Mouse (Mus musculus): ENCODE measurements around the gene Zfp69. TPM values are rescaled to one million over a fixed set of nuclear protein-coding genes. Genes with fewer than 3 reads are reported as not detected.

Gene Zfp69
- polyA plus RNA-seq, 1 experiment, result 3.2 TPM

GRCm38 (mm10) chr4:120890754-120891440, 60.6 kb downstream of the Zfp69 start:
- Histone ChIP-seq H3K27me3 (ENCODE audit: control insufficient read depth, insufficient read depth, low read length) (no peaks in the 10 kb centered on the region), H3K36me3 (ENCODE audit: control insufficient read depth, insufficient read depth, low read length) (no peaks in the 10 kb centered on the region), H3K27ac (ENCODE audit: control insufficient read depth, insufficient read depth, low read length) (no peak overlapping the region), H3K4me3 (ENCODE audit: control insufficient read depth, insufficient read depth, low read length) (no peak overlapping the region), H3K4me1 (replicated peaks; ENCODE audit: control insufficient read depth, insufficient read depth, low read length) (no peaks in the 10 kb centered on the region)
- DNase-seq, result no peak
- WGBS, result 94% methylated on average over 11 of the region's 11 CpGs
- TF ChIP-seq POLR2A (IDR thresholded peaks at IDR 0.05; ENCODE audit: control insufficient read depth, extremely low read depth, insufficient read depth, low read length, poor library complexity), result no peak
- TF ChIP-seq CTCF (IDR thresholded peaks at IDR 0.05; ENCODE audit: borderline replicate concordance, control insufficient read depth, extremely low read depth, insufficient read depth, low read length, poor library complexity), result no peak

GRCm38 (mm10) chr4:120888884-120889283, 62.6 kb downstream of the Zfp69 start:
- H3K4me1 ChIP-seq (replicated peaks; ENCODE audit: control insufficient read depth, insufficient read depth, low read length), result no peaks in the 10 kb centered on the region
- no peak for DNase-seq
- no peaks in the 10 kb centered on the region for H3K27me3 ChIP-seq (ENCODE audit: control insufficient read depth, insufficient read depth, low read length)
- 89% methylated on average over 8 of the region's 8 CpGs for WGBS
- H3K27ac ChIP-seq (ENCODE audit: control insufficient read depth, insufficient read depth, low read length), result no peak overlapping the region
- H3K4me3 ChIP-seq (ENCODE audit: control insufficient read depth, insufficient read depth, low read length), result no peak overlapping the region
- H3K36me3 ChIP-seq (ENCODE audit: control insufficient read depth, insufficient read depth, low read length), result no peaks in the 10 kb centered on the region
- TF ChIP-seq POLR2A (IDR thresholded peaks at IDR 0.05; ENCODE audit: control insufficient read depth, extremely low read depth, insufficient read depth, low read length, poor library complexity), result no peak
- no peak for TF ChIP-seq CTCF (IDR thresholded peaks at IDR 0.05; ENCODE audit: borderline replicate concordance, control insufficient read depth, extremely low read depth, insufficient read depth, low read length, poor library complexity)

DNA sequence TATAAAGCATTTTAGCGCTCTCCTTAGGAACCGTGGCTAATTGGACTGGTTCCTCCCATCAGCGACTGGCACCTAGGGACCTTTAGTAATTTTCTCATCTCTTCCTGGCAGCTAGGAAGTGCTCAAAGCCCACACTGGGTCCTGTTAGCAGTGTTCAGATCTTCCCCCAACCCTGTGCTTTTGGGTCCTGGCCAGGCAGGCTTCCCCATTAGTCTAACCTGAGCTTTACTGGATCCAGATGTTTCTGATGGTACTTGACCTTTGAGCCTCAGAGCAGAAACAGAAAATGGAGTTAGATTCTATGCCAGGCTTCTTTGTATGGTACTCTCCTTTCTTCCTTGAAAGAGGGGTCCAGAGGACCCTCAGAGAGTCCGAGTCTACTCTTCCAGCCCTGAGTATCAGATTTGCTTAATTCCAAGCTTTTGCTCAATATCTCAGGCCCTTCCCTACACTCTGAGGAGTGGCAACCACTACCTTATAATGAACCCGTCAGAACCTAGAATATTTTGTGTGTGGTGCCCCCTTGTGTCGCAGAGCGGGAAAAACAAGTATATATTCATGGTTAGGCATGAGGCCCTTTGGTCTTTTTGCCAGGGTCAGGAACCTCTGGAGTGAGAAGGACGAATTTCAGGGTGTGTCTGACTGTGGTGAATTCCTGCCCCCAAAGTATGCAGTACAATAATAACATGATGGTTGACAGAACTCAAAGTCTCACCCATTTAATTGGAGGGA, 64.0 kb downstream of the Zfp69 start:
- no peak overlapping the region for H3K27ac ChIP-seq (ENCODE audit: control insufficient read depth, insufficient read depth, low read length)
- peak; percentile 58 for DNase-seq
- no peaks in the 10 kb centered on the region; the same call in 1 of the 2 replicates for H3K4me1 ChIP-seq (replicated peaks; ENCODE audit: control insufficient read depth, insufficient read depth, low read length)
- no peak overlapping the region for H3K4me3 ChIP-seq (ENCODE audit: control insufficient read depth, insufficient read depth, low read length)
- no peak for TF ChIP-seq POLR2A (IDR thresholded peaks at IDR 0.05; ENCODE audit: control insufficient read depth, extremely low read depth, insufficient read depth, low read length, poor library complexity)
- TF ChIP-seq CTCF (IDR thresholded peaks at IDR 0.05; ENCODE audit: borderline replicate concordance, control insufficient read depth, extremely low read depth, insufficient read depth, low read length, poor library complexity), result no peak
- H3K27me3 ChIP-seq (ENCODE audit: control insufficient read depth, insufficient read depth, low read length), result no peaks in the 10 kb centered on the region
- no peaks in the 10 kb centered on the region for H3K36me3 ChIP-seq (ENCODE audit: control insufficient read depth, insufficient read depth, low read length)
- 34% methylated on average over 8 of the region's 8 CpGs for WGBS

- TF ChIP-seq CTCF (IDR thresholded peaks at IDR 0.05; ENCODE audit: borderline replicate concordance, control insufficient read depth, extremely low read depth, insufficient read depth, low read length, poor library complexity) (no peak), POLR2A (IDR thresholded peaks at IDR 0.05; ENCODE audit: control insufficient read depth, extremely low read depth, insufficient read depth, low read length, poor library complexity) (no peak)
- no peak for DNase-seq
Observed at GRCm38 (mm10) chr4:120886811-120887210, 64.7 kb downstream of the Zfp69 start.

GRCm38 (mm10) chr4:120886131-120886530, 65.4 kb downstream of the Zfp69 start:
- Histone ChIP-seq H3K27me3 (ENCODE audit: control insufficient read depth, insufficient read depth, low read length) (no peaks in the 10 kb centered on the region), H3K4me1 (replicated peaks; ENCODE audit: control insufficient read depth, insufficient read depth, low read length) (peaks cover 8% of the 10 kb centered on the region), H3K36me3 (ENCODE audit: control insufficient read depth, insufficient read depth, low read length) (no peaks in the 10 kb centered on the region), H3K4me3 (ENCODE audit: control insufficient read depth, insufficient read depth, low read length) (no peak overlapping the region), H3K27ac (ENCODE audit: control insufficient read depth, insufficient read depth, low read length) (no peak overlapping the region)
- no peak for DNase-seq
- TF ChIP-seq CTCF (IDR thresholded peaks at IDR 0.05; ENCODE audit: borderline replicate concordance, control insufficient read depth, extremely low read depth, insufficient read depth, low read length, poor library complexity), result no peak
- 58% methylated on average over 4 of the region's 4 CpGs for WGBS

More at GRCm38 (mm10) chr4:120886811-120887210, 64.7 kb downstream of the Zfp69 start:
- WGBS, result 87% methylated on average over 5 of the region's 5 CpGs
- Histone ChIP-seq H3K36me3 (ENCODE audit: control insufficient read depth, insufficient read depth, low read length) (no peaks in the 10 kb centered on the region), H3K4me3 (ENCODE audit: control insufficient read depth, insufficient read depth, low read length) (no peak overlapping the region), H3K27ac (ENCODE audit: control insufficient read depth, insufficient read depth, low read length) (no peak overlapping the region), H3K4me1 (replicated peaks; ENCODE audit: control insufficient read depth, insufficient read depth, low read length) (peaks cover 4% of the 10 kb centered on the region), H3K27me3 (ENCODE audit: control insufficient read depth, insufficient read depth, low read length) (no peaks in the 10 kb centered on the region)

DNA sequence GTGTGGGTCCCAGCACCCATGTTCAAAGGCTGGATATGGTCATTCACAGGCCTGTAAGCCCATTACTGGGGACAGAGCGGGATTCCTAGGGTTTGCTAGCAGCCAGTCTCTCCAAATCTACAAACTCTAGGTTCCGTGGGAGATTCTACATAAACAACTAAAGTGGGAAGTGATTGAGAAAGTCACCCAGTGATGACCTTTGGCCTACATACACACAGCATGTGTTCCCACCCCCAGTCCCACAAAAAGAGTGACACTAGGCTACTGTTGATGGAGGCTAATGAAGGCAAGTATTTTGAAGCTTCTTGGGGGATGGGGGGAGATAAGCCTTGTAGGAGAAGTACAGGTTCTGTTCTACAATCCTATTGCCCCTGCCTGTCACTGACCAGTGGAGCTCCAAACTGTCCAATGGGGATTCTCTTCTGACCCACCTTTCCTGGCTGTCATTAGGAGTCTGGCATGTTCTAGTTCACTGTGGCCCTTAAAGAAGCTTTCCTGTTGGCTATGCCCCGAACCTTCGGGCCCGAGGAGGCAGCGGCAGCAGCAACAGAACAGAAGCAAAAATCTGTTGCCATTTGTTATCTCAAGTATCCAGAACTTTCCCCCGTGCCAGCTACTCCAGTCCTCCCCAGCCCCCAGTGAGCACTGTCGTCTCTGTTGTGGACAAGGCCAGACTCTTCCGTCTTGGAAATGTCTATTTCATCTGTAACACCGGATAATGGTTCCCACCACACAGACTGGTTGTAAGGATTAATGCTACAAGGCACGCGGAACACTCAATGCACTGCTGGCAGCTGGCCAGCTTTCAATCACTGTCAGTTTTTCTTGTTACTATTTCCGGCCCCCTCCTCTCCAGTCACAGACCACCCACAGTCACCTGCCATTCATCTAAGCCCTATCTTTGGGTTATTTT, 66.0 kb downstream of the Zfp69 start:
- no peak for DNase-seq
- TF ChIP-seq CTCF (IDR thresholded peaks at IDR 0.05; ENCODE audit: borderline replicate concordance, control insufficient read depth, extremely low read depth, insufficient read depth, low read length, poor library complexity), result no peak
- TF ChIP-seq POLR2A (IDR thresholded peaks at IDR 0.05; ENCODE audit: control insufficient read depth, extremely low read depth, insufficient read depth, low read length, poor library complexity), result no peak
- WGBS, result 67% methylated on average over 13 of the region's 13 CpGs
- H3K4me1 ChIP-seq (replicated peaks; ENCODE audit: control insufficient read depth, insufficient read depth, low read length), result peaks cover 12% of the 10 kb centered on the region
- H3K4me3 ChIP-seq (ENCODE audit: control insufficient read depth, insufficient read depth, low read length), result no peak overlapping the region
- H3K36me3 ChIP-seq (ENCODE audit: control insufficient read depth, insufficient read depth, low read length), result no peaks in the 10 kb centered on the region
- no peak overlapping the region for H3K27ac ChIP-seq (ENCODE audit: control insufficient read depth, insufficient read depth, low read length)
- H3K27me3 ChIP-seq (ENCODE audit: control insufficient read depth, insufficient read depth, low read length), result no peaks in the 10 kb centered on the region
